Mouse (Mus musculus) ES-E14 (cell line): ENCODE data around the gene Mfsd5.

Experiments used
- MAFK ChIP-seq: IDR thresholded peaks from 2 replicates; pipeline ENCODE4 v1.6.1; 2014; ENCODE audit warnings: mild to moderate bottlenecking, low read depth, low read length, inconsistent platforms; ENCODE audit not compliant: insufficient read depth
- ZNF384 ChIP-seq: IDR thresholded peaks from 2 replicates; pipeline ENCODE4 v1.6.1; 2012; ENCODE audit warnings: low read depth, low read length, inconsistent platforms

DNA sequence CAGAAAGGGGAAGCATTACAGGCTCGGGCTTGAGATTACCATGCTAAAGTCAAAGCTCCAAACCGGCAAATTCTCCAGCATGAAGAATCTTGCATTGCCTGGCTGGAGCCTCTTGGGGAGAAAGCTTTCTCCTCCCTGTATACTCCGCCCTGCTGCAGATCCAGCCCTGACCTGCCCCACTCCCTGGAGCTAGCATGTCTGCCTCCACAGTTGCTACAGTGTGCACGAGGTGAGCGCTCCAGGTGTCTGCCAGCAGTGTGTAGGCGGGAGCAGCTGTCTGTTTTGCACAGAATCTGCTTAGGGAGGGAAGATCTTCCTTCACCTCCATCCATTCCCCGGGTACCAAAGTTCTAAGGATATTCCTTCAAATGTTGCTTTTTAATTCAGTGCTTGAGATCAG lies 16.7 kb upstream of the Mfsd5 start:
- no peak for TF ChIP-seq ZNF384
- no peak for TF ChIP-seq MAFK
